Mouse (Mus musculus): ENCODE results near the gene Aknad1. TPM values are rescaled to one million over a fixed set of nuclear protein-coding genes. Genes with fewer than 3 reads are reported as not detected.

Gene Aknad1
- 0.05 and 0.07 TPM in 2 replicates for polyA plus RNA-seq (2012; rRNA removed)

- Histone ChIP-seq H3K4me1 (ENCODE audit: control insufficient read depth, insufficient read depth, insufficient read length) (no peaks in the 10 kb centered on the region), H3K36me3 (ENCODE audit: control insufficient read depth, insufficient read depth, low read length) (no peaks in the 10 kb centered on the region), H3K27me3 (ENCODE audit: control insufficient read depth, insufficient read depth, low read length) (no peaks in the 10 kb centered on the region), H3K4me3 (ENCODE audit: extremely low read depth, insufficient read depth, insufficient read length) (no peak within 1 kb of the TSS), H3K27ac (ENCODE audit: insufficient read depth, low read length) (no peak within 1 kb of the TSS)
- TF ChIP-seq POLR2A (IDR thresholded peaks at IDR 0.05; ENCODE audit: low read depth, low read length), result no peak
- TF ChIP-seq CTCF (IDR thresholded peaks at IDR 0.05; ENCODE audit: extremely low read depth, insufficient read depth, insufficient read length, insufficient replicate concordance), result no peak
- 75% methylated on average over 8 of the region's 8 CpGs for WGBS
- DNase-seq (ENCODE audit: low read depth in 1 of 2, low spot score in 2 of 2), result no peak
These were observed at the start of gene Aknad1 for GRCm38 (mm10) chr3:108739045-108739708. Gene Aknad1 (plus strand): TSS chr3:108739658.

- H3K27me3 ChIP-seq (ENCODE audit: control insufficient read depth, insufficient read depth, low read length), result no peaks in the 10 kb centered on the region
- no peak overlapping the region for H3K27ac ChIP-seq (ENCODE audit: insufficient read depth, low read length)
- no peak for TF ChIP-seq CTCF (IDR thresholded peaks at IDR 0.05; ENCODE audit: extremely low read depth, insufficient read depth, insufficient read length, insufficient replicate concordance)
- no peak for TF ChIP-seq POLR2A (IDR thresholded peaks at IDR 0.05; ENCODE audit: low read depth, low read length)
- H3K36me3 ChIP-seq (ENCODE audit: control insufficient read depth, insufficient read depth, low read length), result no peaks in the 10 kb centered on the region
- DNase-seq (ENCODE audit: low read depth in 1 of 2, low spot score in 2 of 2), result no peak
- WGBS, result 74% methylated on average over 4 of the region's 4 CpGs
- H3K4me3 ChIP-seq (ENCODE audit: extremely low read depth, insufficient read depth, insufficient read length), result no peak overlapping the region
- no peaks in the 10 kb centered on the region for H3K4me1 ChIP-seq (ENCODE audit: control insufficient read depth, insufficient read depth, insufficient read length)
These were observed 49.5 kb upstream of the Aknad1 start for GRCm38 (mm10) chr3:108689979-108690378.

GRCm38 (mm10) chr3:108694321-108694720 is 45.1 kb upstream of the Aknad1 start:
- H3K27me3 ChIP-seq (ENCODE audit: control insufficient read depth, insufficient read depth, low read length), result no peaks in the 10 kb centered on the region
- 96% methylated on average over 9 of the region's 9 CpGs for WGBS
- no peak overlapping the region for H3K27ac ChIP-seq (ENCODE audit: insufficient read depth, low read length)
- no peak overlapping the region for H3K4me3 ChIP-seq (ENCODE audit: extremely low read depth, insufficient read depth, insufficient read length)
- H3K4me1 ChIP-seq (ENCODE audit: control insufficient read depth, insufficient read depth, insufficient read length), result no peaks in the 10 kb centered on the region
- no peak for DNase-seq (ENCODE audit: low read depth in 1 of 2, low spot score in 2 of 2)
- no peaks in the 10 kb centered on the region for H3K36me3 ChIP-seq (ENCODE audit: control insufficient read depth, insufficient read depth, low read length)
- TF ChIP-seq POLR2A (IDR thresholded peaks at IDR 0.05; ENCODE audit: low read depth, low read length) (no peak), CTCF (IDR thresholded peaks at IDR 0.05; ENCODE audit: extremely low read depth, insufficient read depth, insufficient read length, insufficient replicate concordance) (no peak)

GRCm38 (mm10) chr3:108698662-108699061 is 40.8 kb upstream of the Aknad1 start:
- Histone ChIP-seq H3K27ac (ENCODE audit: insufficient read depth, low read length) (no peak overlapping the region), H3K27me3 (ENCODE audit: control insufficient read depth, insufficient read depth, low read length) (no peaks in the 10 kb centered on the region; the same call in 1 of the 2 replicates), H3K4me3 (ENCODE audit: extremely low read depth, insufficient read depth, insufficient read length) (no peak overlapping the region), H3K36me3 (ENCODE audit: control insufficient read depth, insufficient read depth, low read length) (0 out of 2 replicates have a peak, but pooled peaks cover 1% of the 10 kb centered on the region), H3K4me1 (ENCODE audit: control insufficient read depth, insufficient read depth, insufficient read length) (no peaks in the 10 kb centered on the region)
- DNase-seq (ENCODE audit: low read depth in 1 of 2, low spot score in 2 of 2), result no peak
- WGBS, result 96% methylated on average over 8 of the region's 8 CpGs
- TF ChIP-seq POLR2A (IDR thresholded peaks at IDR 0.05; ENCODE audit: low read depth, low read length), result no peak
- no peak for TF ChIP-seq CTCF (IDR thresholded peaks at IDR 0.05; ENCODE audit: extremely low read depth, insufficient read depth, insufficient read length, insufficient replicate concordance)

GRCm38 (mm10) chr3:108699786-108700185 is 39.7 kb upstream of the Aknad1 start:
- TF ChIP-seq POLR2A (IDR thresholded peaks at IDR 0.05; ENCODE audit: low read depth, low read length) (no peak), CTCF (IDR thresholded peaks at IDR 0.05; ENCODE audit: extremely low read depth, insufficient read depth, insufficient read length, insufficient replicate concordance) (no peak)
- Histone ChIP-seq H3K4me1 (ENCODE audit: control insufficient read depth, insufficient read depth, insufficient read length) (no peaks in the 10 kb centered on the region), H3K4me3 (ENCODE audit: extremely low read depth, insufficient read depth, insufficient read length) (no peak overlapping the region), H3K36me3 (ENCODE audit: control insufficient read depth, insufficient read depth, low read length) (0 out of 2 replicates have a peak, but pooled peaks cover 1% of the 10 kb centered on the region), H3K27ac (ENCODE audit: insufficient read depth, low read length) (no peak overlapping the region), H3K27me3 (ENCODE audit: control insufficient read depth, insufficient read depth, low read length) (no peaks in the 10 kb centered on the region; the same call in 1 of the 2 replicates)
- WGBS, result 94% methylated on average over 4 of the region's 4 CpGs
- no peak for DNase-seq (ENCODE audit: low read depth in 1 of 2, low spot score in 2 of 2)

GRCm38 (mm10) chr3:108701256-108701655 is 38.2 kb upstream of the Aknad1 start:
- Histone ChIP-seq H3K27ac (ENCODE audit: insufficient read depth, low read length) (no peak overlapping the region), H3K4me3 (ENCODE audit: extremely low read depth, insufficient read depth, insufficient read length) (no peak overlapping the region), H3K27me3 (ENCODE audit: control insufficient read depth, insufficient read depth, low read length) (no peaks in the 10 kb centered on the region; the same call in 1 of the 2 replicates), H3K36me3 (ENCODE audit: control insufficient read depth, insufficient read depth, low read length) (0 out of 2 replicates have a peak, but pooled peaks cover 1% of the 10 kb centered on the region), H3K4me1 (ENCODE audit: control insufficient read depth, insufficient read depth, insufficient read length) (no peaks in the 10 kb centered on the region)
- 83% methylated on average over 1 of the region's 1 CpGs for WGBS
- no peak for DNase-seq (ENCODE audit: low read depth in 1 of 2, low spot score in 2 of 2)
- TF ChIP-seq POLR2A (IDR thresholded peaks at IDR 0.05; ENCODE audit: low read depth, low read length), result no peak
- no peak for TF ChIP-seq CTCF (IDR thresholded peaks at IDR 0.05; ENCODE audit: extremely low read depth, insufficient read depth, insufficient read length, insufficient replicate concordance)

- Histone ChIP-seq H3K27me3 (ENCODE audit: control insufficient read depth, insufficient read depth, low read length) (no peaks in the 10 kb centered on the region; the same call in 1 of the 2 replicates), H3K4me1 (ENCODE audit: control insufficient read depth, insufficient read depth, insufficient read length) (no peaks in the 10 kb centered on the region), H3K4me3 (ENCODE audit: extremely low read depth, insufficient read depth, insufficient read length) (no peak overlapping the region), H3K27ac (ENCODE audit: insufficient read depth, low read length) (no peak overlapping the region), H3K36me3 (ENCODE audit: control insufficient read depth, insufficient read depth, low read length) (0 out of 2 replicates have a peak, but pooled peaks cover 1% of the 10 kb centered on the region)
- 96% methylated on average over 8 of the region's 8 CpGs for WGBS
- TF ChIP-seq CTCF (IDR thresholded peaks at IDR 0.05; ENCODE audit: extremely low read depth, insufficient read depth, insufficient read length, insufficient replicate concordance) (no peak), POLR2A (IDR thresholded peaks at IDR 0.05; ENCODE audit: low read depth, low read length) (no peak)
- no peak for DNase-seq (ENCODE audit: low read depth in 1 of 2, low spot score in 2 of 2)
These were observed 36.7 kb upstream of the Aknad1 start for GRCm38 (mm10) chr3:108702789-108703188.

Data from spleen, adult 2 months (tissue).